Mouse (Mus musculus): ENCODE measurements around the gene Cmss1.

GRCm38 (mm10) chr16:57315026-57315425, 291.6 kb downstream of the Cmss1 start:
- no peak for TF ChIP-seq CTCF (IDR thresholded peaks at IDR 0.05; ENCODE audit: insufficient read depth, low read depth, low read length)
- TF ChIP-seq POLR2A (IDR thresholded peaks at IDR 0.05; ENCODE audit: insufficient read depth, low read depth, low read length), result no peak

All from olfactory bulb, adult 2 months (tissue).